Mouse (Mus musculus): ENCODE measurements around the gene Vmn2r72.

The Vmn2r72 gene

GRCm38 (mm10) chr7:85754997-85755396 is at the start of gene Vmn2r72:
Gene Vmn2r72 (minus strand): TSS chr7:85755097.
- DNase-seq (ENCODE audit: low spot score in 2 of 2), result no peak
